Mouse (Mus musculus) liver, embryonic 13.5 days (tissue): ENCODE measurements around the gene Rsph1. TPM values are rescaled to one million over a fixed set of nuclear protein-coding genes. Genes with fewer than 3 reads are reported as not detected.

Experiments
- ATAC-seq: fragments of 200-750 bp; cut with Nextera tagmentation; 2 replicates; pipeline ENCODE4 v1.8.0; 2017; ENCODE audit warnings: low read depth, mild to moderate bottlenecking, moderate number of reproducible peaks, moderate library complexity
- DNase-seq: peaks from one replicate; pipeline ENCODE4 v3.0.0; 2022
- H3K27ac ChIP-seq: fragments of 300-500 bp; sonication (generic); 2 replicates; pipeline ENCODE4 v1.5.1; 2015; ENCODE audit warnings: moderate library complexity, mild to moderate bottlenecking, inconsistent platforms
- H3K27me3 ChIP-seq: fragments of 300-500 bp; sonication (generic); 2 replicates; pipeline ENCODE4 v1.6.1; 2015; ENCODE audit warnings: mild to moderate bottlenecking, inconsistent platforms
- H3K36me3 ChIP-seq: fragments of 300-500 bp; sonication (generic); 2 replicates; pipeline ENCODE4 v1.6.1; 2015; ENCODE audit warnings: mild to moderate bottlenecking, inconsistent platforms
- H3K4me1 ChIP-seq: fragments of 300-500 bp; sonication (generic); replicated peaks from 2 replicates; pipeline ENCODE4 v1.6.1; 2015; ENCODE audit warnings: inconsistent platforms
- H3K4me2 ChIP-seq: fragments of 300-500 bp; sonication (generic); 2 replicates; pipeline ENCODE4 v1.6.1; 2015; ENCODE audit warnings: inconsistent platforms, mild to moderate bottlenecking, moderate library complexity
- H3K4me3 ChIP-seq: fragments of 300-500 bp; sonication (generic); replicated peaks from 2 replicates; pipeline ENCODE4 v1.5.1; 2015; ENCODE audit warnings: mild to moderate bottlenecking, inconsistent platforms
- H3K9ac ChIP-seq: fragments of 300-500 bp; sonication (generic); 2 replicates; pipeline ENCODE4 v1.6.1; 2015; ENCODE audit warnings: mild to moderate bottlenecking, inconsistent platforms
- H3K9me3 ChIP-seq: fragments of 300-500 bp; sonication (generic); replicated peaks from 2 replicates; pipeline ENCODE4 v1.6.1; 2016; ENCODE audit warnings: inconsistent platforms
- WGBS: fragments of 180-500 bp; shearing (Covaris S2); methylation state at CpG from one replicate; pipeline ENCODE4 v1.1.7; 2015; ENCODE audit not compliant: insufficient replicate concordance; 5-methylcytosine and 5-hydroxymethylcytosine counted together
- polyA plus RNA-seq: library from polyadenylated mRNA; unstranded; fragments of >200 nt; fragmentation: Nextera tagmentation; extraction: Ambion mirVana; gene quantifications from 2 replicates; pipeline ENCODE4 v1.2.1, GENCODE M21; 2015

Gene Rsph1
- polyA plus RNA-seq, 1 experiment from 2014 or later, result 0.20 TPM

GRCm38 (mm10) chr17:31315993-31316392, 38.8 kb upstream of the Rsph1 start:
- no peaks in the 10 kb centered on the region for H3K9me3 ChIP-seq
- H3K4me3 ChIP-seq, result no peak overlapping the region
- ATAC-seq, result no peak
- H3K27ac ChIP-seq, result no peak overlapping the region
- H3K36me3 ChIP-seq, result no peaks in the 10 kb centered on the region
- H3K4me2 ChIP-seq, result no peak overlapping the region
- H3K9ac ChIP-seq, result no peak overlapping the region
- H3K4me1 ChIP-seq, result peaks cover 10% of the 10 kb centered on the region
- DNase-seq, result no peak
- H3K27me3 ChIP-seq, result no peaks in the 10 kb centered on the region
- 70% methylated on average over 6 of the region's 6 CpGs for WGBS

- H3K4me1 ChIP-seq, result peaks cover 10% of the 10 kb centered on the region
- WGBS, result 62% methylated on average over 13 of the region's 13 CpGs
- H3K27me3 ChIP-seq, result no peaks in the 10 kb centered on the region
- DNase-seq (no peak), ATAC-seq (no peak)
- H3K9ac ChIP-seq, result no peak overlapping the region
- H3K9me3 ChIP-seq, result no peaks in the 10 kb centered on the region
- H3K27ac ChIP-seq, result no peak overlapping the region
- H3K4me2 ChIP-seq, result no peak overlapping the region
- no peak overlapping the region for H3K4me3 ChIP-seq
- no peaks in the 10 kb centered on the region for H3K36me3 ChIP-seq
These were observed 38.0 kb upstream of the Rsph1 start for GRCm38 (mm10) chr17:31315046-31315792.

- Histone ChIP-seq H3K4me3 (no peak overlapping the region), H3K9ac (no peak overlapping the region), H3K27ac (no peak overlapping the region), H3K4me1 (peaks cover 10% of the 10 kb centered on the region), H3K36me3 (no peaks in the 10 kb centered on the region), H3K4me2 (no peak overlapping the region), H3K9me3 (no peaks in the 10 kb centered on the region), H3K27me3 (no peaks in the 10 kb centered on the region)
- DNase-seq, result no peak
- WGBS, result 72% methylated on average over 10 of the region's 10 CpGs
- ATAC-seq, result no peak
These were observed 35.5 kb upstream of the Rsph1 start for GRCm38 (mm10) chr17:31312648-31313047.

- Histone ChIP-seq H3K4me3 (no peak overlapping the region), H3K4me1 (peaks cover 10% of the 10 kb centered on the region), H3K36me3 (no peaks in the 10 kb centered on the region), H3K27ac (no peak overlapping the region), H3K27me3 (no peaks in the 10 kb centered on the region), H3K9me3 (no peaks in the 10 kb centered on the region), H3K4me2 (no peak overlapping the region), H3K9ac (no peak overlapping the region)
- WGBS, result 80% methylated on average over 9 of the region's 9 CpGs
- ATAC-seq, result no peak
- DNase-seq, result no peak
These were observed 33.9 kb upstream of the Rsph1 start for GRCm38 (mm10) chr17:31311047-31311446.

GRCm38 (mm10) chr17:31309281-31309793, 32.2 kb upstream of the Rsph1 start:
- H3K9ac ChIP-seq, result no peak overlapping the region
- no peaks in the 10 kb centered on the region for H3K36me3 ChIP-seq
- no peak for ATAC-seq
- no peak for DNase-seq
- H3K4me3 ChIP-seq, result no peak overlapping the region
- no peaks in the 10 kb centered on the region for H3K27me3 ChIP-seq
- H3K9me3 ChIP-seq, result no peaks in the 10 kb centered on the region
- peaks cover 26% of the 10 kb centered on the region for H3K4me1 ChIP-seq
- WGBS, result 76% methylated on average over 6 of the region's 6 CpGs
- H3K27ac ChIP-seq, result no peak overlapping the region
- no peak overlapping the region for H3K4me2 ChIP-seq

- ATAC-seq, result no peak
- Histone ChIP-seq H3K9ac (no peak overlapping the region), H3K27me3 (no peaks in the 10 kb centered on the region), H3K9me3 (no peaks in the 10 kb centered on the region), H3K36me3 (no peaks in the 10 kb centered on the region), H3K4me2 (no peak overlapping the region), H3K27ac (no peak overlapping the region), H3K4me3 (no peak overlapping the region), H3K4me1 (peaks cover 29% of the 10 kb centered on the region)
- no peak for DNase-seq
- WGBS, result 82% methylated on average over 7 of the region's 7 CpGs
These were observed 31.2 kb upstream of the Rsph1 start for GRCm38 (mm10) chr17:31308291-31308816.

GRCm38 (mm10) chr17:31307756-31308155, 30.6 kb upstream of the Rsph1 start:
- no peak for DNase-seq
- Histone ChIP-seq H3K36me3 (no peaks in the 10 kb centered on the region), H3K4me3 (no peak overlapping the region), H3K9me3 (no peaks in the 10 kb centered on the region), H3K9ac (no peak overlapping the region), H3K27me3 (no peaks in the 10 kb centered on the region), H3K4me1 (peaks cover 29% of the 10 kb centered on the region), H3K4me2 (no peak overlapping the region), H3K27ac (no peak overlapping the region)
- WGBS, result 72% methylated on average over 3 of the region's 3 CpGs
- no peak for ATAC-seq

GRCm38 (mm10) chr17:31305776-31306120, 28.6 kb upstream of the Rsph1 start:
- no peaks in the 10 kb centered on the region for H3K36me3 ChIP-seq
- ATAC-seq (no peak), DNase-seq (no peak)
- peak overlapping the region; percentile 33; the same call in 1 of the 2 replicates for H3K9ac ChIP-seq
- 47% methylated on average over 5 of the region's 5 CpGs for WGBS
- no peaks in the 10 kb centered on the region for H3K9me3 ChIP-seq
- peak overlapping the region; percentile 51 for H3K4me2 ChIP-seq
- H3K27ac ChIP-seq, result 0 out of 2 replicates have a peak overlapping the region, but pooled peaks have one; percentile 62
- H3K27me3 ChIP-seq, result no peaks in the 10 kb centered on the region
- H3K4me3 ChIP-seq, result no peak overlapping the region
- H3K4me1 ChIP-seq, result peaks cover 29% of the 10 kb centered on the region

- Histone ChIP-seq H3K9ac (peak overlapping the region; percentile 33; the same call in 1 of the 2 replicates), H3K4me3 (peak overlapping the region; percentile 21; the same call in 1 of the 2 replicates), H3K36me3 (no peaks in the 10 kb centered on the region), H3K4me2 (peak overlapping the region; percentile 51), H3K27me3 (no peaks in the 10 kb centered on the region), H3K4me1 (peaks cover 29% of the 10 kb centered on the region), H3K27ac (peak overlapping the region; percentile 62), H3K9me3 (no peaks in the 10 kb centered on the region)
- 20% methylated on average over 12 of the region's 12 CpGs for WGBS
- DNase-seq (peak; percentile 31), ATAC-seq (peak; percentile 77)
These were observed 28.0 kb upstream of the Rsph1 start for GRCm38 (mm10) chr17:31304895-31305775.

- ATAC-seq, result no peak
- Histone ChIP-seq H3K36me3 (no peaks in the 10 kb centered on the region), H3K4me3 (no peak overlapping the region), H3K9ac (no peak overlapping the region), H3K27me3 (no peaks in the 10 kb centered on the region), H3K4me2 (no peak overlapping the region), H3K27ac (no peak overlapping the region), H3K4me1 (peaks cover 30% of the 10 kb centered on the region), H3K9me3 (no peaks in the 10 kb centered on the region)
- WGBS, result 72% methylated on average over 4 of the region's 4 CpGs
- DNase-seq, result no peak
These were observed 26.2 kb upstream of the Rsph1 start for GRCm38 (mm10) chr17:31303401-31303800.

- no peak for DNase-seq
- ATAC-seq, result no peak
- no peaks in the 10 kb centered on the region for H3K9me3 ChIP-seq
- H3K36me3 ChIP-seq, result no peaks in the 10 kb centered on the region
- H3K4me2 ChIP-seq, result no peak overlapping the region
- H3K27ac ChIP-seq, result no peak overlapping the region
- 53% methylated on average over 3 of the region's 3 CpGs for WGBS
- H3K27me3 ChIP-seq, result peaks cover 8% of the 10 kb centered on the region; the same call in 1 of the 2 replicates
- H3K4me3 ChIP-seq, result no peak overlapping the region
- peaks cover 44% of the 10 kb centered on the region for H3K4me1 ChIP-seq
- H3K9ac ChIP-seq, result no peak overlapping the region
These were observed 23.6 kb upstream of the Rsph1 start for GRCm38 (mm10) chr17:31300736-31301135.
